Mouse (Mus musculus) heart, embryonic 12.5 days (tissue): ENCODE results near the gene Elmo1. TPM values are rescaled to one million over a fixed set of nuclear protein-coding genes. Genes with fewer than 3 reads are reported as not detected.

Source experiments
- ATAC-seq: fragments of 200-750 bp; cut with Nextera tagmentation; 2 replicates; pipeline ENCODE4 v1.8.0; 2017; ENCODE audit warnings: moderate TSS enrichment, moderate library complexity; ENCODE audit not compliant: insufficient number of reproducible peaks, low FRiP score
- H3K27ac ChIP-seq: fragments of 300-500 bp; sonication (generic); 2 replicates; pipeline ENCODE4 v1.5.1; 2016; ENCODE audit warnings: mild to moderate bottlenecking, moderate library complexity; ENCODE audit not compliant: poor library complexity, severe bottlenecking
- H3K27me3 ChIP-seq: fragments of 300-500 bp; sonication (generic); replicated peaks from 2 replicates; pipeline ENCODE4 v1.6.1; 2016; ENCODE audit warnings: mild to moderate bottlenecking, moderate library complexity
- H3K36me3 ChIP-seq: fragments of 300-500 bp; sonication (generic); 2 replicates; pipeline ENCODE4 v1.6.1; 2016; ENCODE audit warnings: mild to moderate bottlenecking, moderate library complexity
- H3K4me1 ChIP-seq: fragments of 300-500 bp; sonication (generic); replicated peaks from 2 replicates; pipeline ENCODE4 v1.6.1; 2016; ENCODE audit warnings: mild to moderate bottlenecking
- H3K4me2 ChIP-seq: fragments of 300-500 bp; sonication (generic); 2 replicates; pipeline ENCODE4 v1.6.1; 2016; ENCODE audit warnings: mild to moderate bottlenecking, moderate library complexity
- H3K4me3 ChIP-seq: fragments of 300-500 bp; sonication (generic); 2 replicates; pipeline ENCODE4 v1.5.1; 2016; ENCODE audit warnings: mild to moderate bottlenecking
- H3K9ac ChIP-seq: fragments of 300-500 bp; sonication (generic); 2 replicates; pipeline ENCODE4 v1.6.1; 2016; ENCODE audit warnings: mild to moderate bottlenecking, moderate library complexity
- H3K9me3 ChIP-seq: fragments of 300-500 bp; sonication (generic); replicated peaks from 2 replicates; pipeline ENCODE4 v1.6.1; 2016; ENCODE audit warnings: mild to moderate bottlenecking, moderate library complexity
- WGBS: fragments of 180-500 bp; shearing (Covaris S2); methylation state at CpG from one replicate; pipeline ENCODE4 v1.1.7; 2016; 5-methylcytosine and 5-hydroxymethylcytosine counted together
- polyA plus RNA-seq: library from polyadenylated mRNA; unstranded; fragments of >200 nt; fragmentation: Nextera tagmentation; extraction: Ambion mirVana; gene quantifications from 2 replicates; pipeline ENCODE4 v1.2.1, GENCODE M21; 2016

The Elmo1 gene
- polyA plus RNA-seq, 1 experiment from 2014 or later = 8.8 TPM

GRCm38 (mm10) chr13:20211780-20212179 lies 121.4 kb downstream of the Elmo1 start:
- ATAC-seq = no peak
- no peaks in the 10 kb centered on the region for H3K36me3 ChIP-seq
- no peak overlapping the region for H3K9ac ChIP-seq
- no peak overlapping the region for H3K27ac ChIP-seq
- H3K4me1 ChIP-seq = peaks cover 9% of the 10 kb centered on the region; the same call in 1 of the 2 replicates
- H3K27me3 ChIP-seq = no peaks in the 10 kb centered on the region
- 38% methylated on average over 5 of the region's 5 CpGs for WGBS
- H3K4me2 ChIP-seq = no peak overlapping the region
- no peaks in the 10 kb centered on the region for H3K9me3 ChIP-seq
- H3K4me3 ChIP-seq = no peak overlapping the region

- Histone ChIP-seq H3K9ac (no peak overlapping the region), H3K4me3 (no peak overlapping the region), H3K27me3 (no peaks in the 10 kb centered on the region), H3K27ac (no peak overlapping the region), H3K9me3 (no peaks in the 10 kb centered on the region), H3K36me3 (no peaks in the 10 kb centered on the region), H3K4me2 (no peak overlapping the region), H3K4me1 (peaks cover 10% of the 10 kb centered on the region; the same call in 1 of the 2 replicates)
- ATAC-seq = no peak
- 77% methylated on average over 6 of the region's 6 CpGs for whole genome bisulfite sequencing
These were observed 122.3 kb downstream of the Elmo1 start for GRCm38 (mm10) chr13:20212665-20213064.

- no peak for ATAC-seq
- Histone ChIP-seq H3K4me1 (peaks cover 14% of the 10 kb centered on the region; the same call in 1 of the 2 replicates), H3K9ac (no peak overlapping the region), H3K36me3 (no peaks in the 10 kb centered on the region), H3K4me2 (no peak overlapping the region), H3K27ac (no peak overlapping the region), H3K4me3 (no peak overlapping the region), H3K27me3 (no peaks in the 10 kb centered on the region), H3K9me3 (no peaks in the 10 kb centered on the region)
- WGBS = 73% methylated on average over 5 of the region's 5 CpGs
These were observed 123.5 kb downstream of the Elmo1 start for GRCm38 (mm10) chr13:20213861-20214260.

GRCm38 (mm10) chr13:20217453-20218090 lies 127.2 kb downstream of the Elmo1 start:
- 56% methylated on average over 4 of the region's 4 CpGs for WGBS

GRCm38 (mm10) chr13:20218126-20218525 lies 127.7 kb downstream of the Elmo1 start:
- H3K9me3 ChIP-seq = no peaks in the 10 kb centered on the region
- H3K36me3 ChIP-seq = no peaks in the 10 kb centered on the region
- no peak for ATAC-seq
- H3K27ac ChIP-seq = no peak overlapping the region
- no peak overlapping the region for H3K9ac ChIP-seq
- WGBS = 54% methylated on average over 4 of the region's 4 CpGs
- H3K4me1 ChIP-seq = peaks cover 11% of the 10 kb centered on the region; the same call in 1 of the 2 replicates
- H3K4me2 ChIP-seq = no peak overlapping the region
- no peaks in the 10 kb centered on the region for H3K27me3 ChIP-seq
- H3K4me3 ChIP-seq = no peak overlapping the region

More at GRCm38 (mm10) chr13:20217453-20218090, 127.2 kb downstream of the Elmo1 start:
- no peak overlapping the region for H3K4me3 ChIP-seq
- peaks cover 11% of the 10 kb centered on the region; the same call in 1 of the 2 replicates for H3K4me1 ChIP-seq
- ATAC-seq = no peak
- no peak overlapping the region for H3K9ac ChIP-seq
- no peaks in the 10 kb centered on the region for H3K9me3 ChIP-seq
- no peak overlapping the region for H3K4me2 ChIP-seq
- H3K36me3 ChIP-seq = no peaks in the 10 kb centered on the region
- no peaks in the 10 kb centered on the region for H3K27me3 ChIP-seq
- H3K27ac ChIP-seq = no peak overlapping the region

GRCm38 (mm10) chr13:20220414-20220813 lies 130.0 kb downstream of the Elmo1 start:
- Histone ChIP-seq H3K27me3 (no peaks in the 10 kb centered on the region), H3K9me3 (no peaks in the 10 kb centered on the region), H3K36me3 (no peaks in the 10 kb centered on the region), H3K4me2 (no peak overlapping the region), H3K27ac (no peak overlapping the region), H3K4me3 (no peak overlapping the region), H3K9ac (no peak overlapping the region), H3K4me1 (peaks cover 5% of the 10 kb centered on the region; the same call in 1 of the 2 replicates)
- ATAC-seq = no peak

- ATAC-seq = no peak
- Histone ChIP-seq H3K4me2 (no peak overlapping the region), H3K9me3 (no peaks in the 10 kb centered on the region), H3K4me3 (no peak overlapping the region), H3K27me3 (no peaks in the 10 kb centered on the region), H3K27ac (no peak overlapping the region), H3K9ac (no peak overlapping the region), H3K4me1 (peaks cover 11% of the 10 kb centered on the region), H3K36me3 (no peaks in the 10 kb centered on the region)
- WGBS = 80% methylated on average over 11 of the region's 11 CpGs
These were observed 137.7 kb downstream of the Elmo1 start for GRCm38 (mm10) chr13:20227923-20228705.

- no peaks in the 10 kb centered on the region for H3K36me3 ChIP-seq
These were observed 141.7 kb downstream of the Elmo1 start for GRCm38 (mm10) chr13:20231837-20232728.

GRCm38 (mm10) chr13:20233707-20234106 lies 143.3 kb downstream of the Elmo1 start:
- H3K27me3 ChIP-seq = no peaks in the 10 kb centered on the region
- no peaks in the 10 kb centered on the region for H3K36me3 ChIP-seq
- H3K27ac ChIP-seq = no peak overlapping the region
- ATAC-seq = no peak
- H3K4me1 ChIP-seq = peaks cover 19% of the 10 kb centered on the region
- H3K4me2 ChIP-seq = no peak overlapping the region
- H3K9me3 ChIP-seq = no peaks in the 10 kb centered on the region
- H3K9ac ChIP-seq = no peak overlapping the region
- 74% methylated on average over 7 of the region's 7 CpGs for WGBS
- no peak overlapping the region for H3K4me3 ChIP-seq

More at GRCm38 (mm10) chr13:20231837-20232728, 141.7 kb downstream of the Elmo1 start:
- Histone ChIP-seq H3K4me2 (no peak overlapping the region), H3K4me1 (peaks cover 11% of the 10 kb centered on the region), H3K4me3 (no peak overlapping the region), H3K27me3 (no peaks in the 10 kb centered on the region), H3K9me3 (no peaks in the 10 kb centered on the region), H3K27ac (no peak overlapping the region; the same call in 1 of the 2 replicates), H3K9ac (no peak overlapping the region)
- ATAC-seq = peak; percentile 61
- WGBS = 40% methylated on average over 11 of the region's 11 CpGs

- 58% methylated on average over 5 of the region's 5 CpGs for WGBS
- no peak overlapping the region for H3K27ac ChIP-seq
These were observed 147.2 kb downstream of the Elmo1 start for GRCm38 (mm10) chr13:20237615-20238014.

GRCm38 (mm10) chr13:20238146-20238545 lies 147.8 kb downstream of the Elmo1 start:
- Histone ChIP-seq H3K27ac (no peak overlapping the region), H3K4me2 (no peak overlapping the region), H3K4me3 (no peak overlapping the region), H3K9me3 (no peaks in the 10 kb centered on the region), H3K36me3 (no peaks in the 10 kb centered on the region), H3K4me1 (peaks cover 10% of the 10 kb centered on the region; the same call in 1 of the 2 replicates), H3K27me3 (no peaks in the 10 kb centered on the region), H3K9ac (no peak overlapping the region)
- ATAC-seq = no peak
- WGBS = 38% methylated on average over 3 of the region's 3 CpGs

More at GRCm38 (mm10) chr13:20237615-20238014, 147.2 kb downstream of the Elmo1 start:
- Histone ChIP-seq H3K27me3 (no peaks in the 10 kb centered on the region), H3K36me3 (no peaks in the 10 kb centered on the region), H3K4me2 (no peak overlapping the region), H3K4me1 (peaks cover 11% of the 10 kb centered on the region; the same call in 1 of the 2 replicates), H3K9ac (no peak overlapping the region), H3K4me3 (no peak overlapping the region), H3K9me3 (no peaks in the 10 kb centered on the region)
- no peak for ATAC-seq
